Mouse (Mus musculus): ENCODE measurements at regions not wholly inside any gene's neighbourhood (a gene's known extent, or its start where the extent isn't known, plus 50 kb on each side); places are given as distances from the start of the nearest gene placed in this dataset.

DNA sequence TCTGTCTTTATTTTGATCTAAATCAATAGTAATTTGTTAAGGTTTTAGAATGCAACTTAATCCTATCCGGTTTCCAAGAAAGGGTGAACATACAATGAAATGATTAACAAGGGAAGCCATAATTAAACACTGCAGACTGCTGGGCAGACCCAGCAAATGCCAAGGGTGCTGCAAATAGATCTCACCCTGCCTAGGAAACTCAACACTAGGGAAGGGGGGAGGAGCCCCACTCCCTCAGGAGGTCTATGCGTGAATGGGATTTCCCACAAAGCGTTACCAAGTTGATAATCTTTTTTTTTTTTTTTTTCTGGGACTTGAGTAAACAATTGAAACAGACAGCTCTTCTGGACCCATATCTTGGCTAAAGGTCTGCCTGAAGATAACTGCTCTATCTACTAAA, 95.4 kb downstream of the Mbip start:
- ATAC-seq (no peak), DNase-seq (ENCODE audit: low spot score) (no peak)
- no peak for TF ChIP-seq CTCF (IDR thresholded peaks at IDR 0.05; ENCODE audit: low read depth)
- Histone ChIP-seq H3K4me3 (ENCODE audit: low read length) (no peak overlapping the region), H3K4me2 (ENCODE audit: low read depth, low read length) (no peak overlapping the region), H3K9me3 (ENCODE audit: low read length) (no peaks in the 10 kb centered on the region), H3K9ac (replicated peaks; ENCODE audit: low read length) (no peak overlapping the region), H3K27ac (no peak overlapping the region), H3K36me3 (ENCODE audit: insufficient read depth, low read length) (no peaks in the 10 kb centered on the region), H3K4me1 (ENCODE audit: insufficient read depth, low read length) (no peaks in the 10 kb centered on the region), H3K27me3 (ENCODE audit: insufficient read depth, low read length) (no peaks in the 10 kb centered on the region)
- WGBS = 26% methylated on average over 3 of the region's 3 CpGs

DNA sequence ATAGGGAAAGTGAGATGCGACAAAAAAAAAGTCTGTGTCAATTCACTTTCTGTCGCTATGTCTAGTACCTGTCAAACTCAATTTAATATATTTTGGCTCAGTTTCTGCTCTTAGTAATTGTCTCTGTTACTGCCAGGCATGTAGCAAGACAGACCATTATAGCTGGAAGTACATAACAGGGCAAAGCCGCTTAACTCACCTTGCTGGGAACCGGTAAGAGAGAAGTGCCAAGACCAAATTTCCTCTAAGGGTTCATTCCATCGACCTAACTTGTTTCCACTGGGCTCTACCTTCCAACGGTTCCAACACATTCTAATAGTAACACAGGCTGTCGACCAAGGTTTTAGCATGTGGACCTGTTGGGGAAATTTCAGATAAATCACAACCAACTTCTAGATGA, 99.3 kb downstream of the Mbip start:
- ATAC-seq = no peak

DNA sequence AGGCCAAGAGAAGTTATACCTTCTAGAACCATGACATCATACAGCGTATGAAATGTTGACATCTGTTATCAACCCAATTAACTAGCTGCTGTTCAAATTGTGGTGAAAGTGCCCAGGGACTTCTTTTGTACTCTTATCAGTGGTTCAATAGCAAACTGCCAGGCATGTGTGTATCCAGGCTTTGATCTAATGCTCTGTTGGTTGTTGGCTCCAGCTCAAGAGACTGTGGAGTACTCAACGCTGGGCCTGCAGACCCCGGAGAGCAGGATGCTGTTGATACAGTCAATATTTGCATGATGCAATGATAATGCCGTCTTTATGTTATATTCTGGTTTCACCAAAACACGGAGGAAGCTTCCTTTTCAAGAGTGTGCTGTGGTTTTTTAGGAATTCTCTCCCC, 102.9 kb downstream of the Mbip start:
- WGBS = 68% methylated on average over 5 of the region's 5 CpGs
- DNase-seq (ENCODE audit: low spot score) = no peak

More for the DNA sequence above, 99.3 kb downstream of the Mbip start:
- Histone ChIP-seq H3K36me3 (ENCODE audit: insufficient read depth, low read length) (no peaks in the 10 kb centered on the region), H3K4me2 (ENCODE audit: low read depth, low read length) (no peak overlapping the region), H3K9ac (replicated peaks; ENCODE audit: low read length) (no peak overlapping the region), H3K27ac (no peak overlapping the region), H3K9me3 (ENCODE audit: low read length) (no peaks in the 10 kb centered on the region), H3K4me1 (ENCODE audit: insufficient read depth, low read length) (no peaks in the 10 kb centered on the region), H3K4me3 (ENCODE audit: low read length) (no peak overlapping the region), H3K27me3 (ENCODE audit: insufficient read depth, low read length) (no peaks in the 10 kb centered on the region)
- no peak for DNase-seq (ENCODE audit: low spot score)
- TF ChIP-seq CTCF (IDR thresholded peaks at IDR 0.05; ENCODE audit: low read depth) = no peak
- WGBS = 93% methylated on average over 7 of the region's 7 CpGs

DNA sequence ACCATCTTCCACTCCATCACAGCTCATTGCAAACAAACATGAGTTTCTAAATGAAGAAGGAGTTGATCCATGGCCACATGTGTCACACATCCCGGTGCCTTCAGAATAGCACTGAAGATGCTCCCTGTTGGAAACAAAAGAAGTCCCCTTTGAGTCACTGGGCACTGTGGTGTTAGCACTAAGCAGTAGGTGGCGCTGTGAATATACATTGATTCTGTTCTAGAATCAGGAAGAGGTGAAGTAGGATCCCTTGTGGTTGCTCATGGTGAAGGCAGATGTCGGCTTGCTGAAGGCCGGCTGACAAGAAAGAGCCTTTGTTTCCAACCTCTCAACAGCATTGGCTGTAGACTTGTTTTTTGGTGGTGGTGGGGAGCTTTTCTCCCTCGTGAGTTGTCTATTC, 104.0 kb downstream of the Mbip start:
- 22% methylated on average over 5 of the region's 5 CpGs for WGBS
- no peak for ATAC-seq

More for the DNA sequence above, 102.9 kb downstream of the Mbip start:
- Histone ChIP-seq H3K4me3 (ENCODE audit: low read length) (no peak overlapping the region), H3K36me3 (ENCODE audit: insufficient read depth, low read length) (no peaks in the 10 kb centered on the region), H3K27ac (no peak overlapping the region), H3K9ac (replicated peaks; ENCODE audit: low read length) (no peak overlapping the region), H3K4me1 (ENCODE audit: insufficient read depth, low read length) (no peaks in the 10 kb centered on the region), H3K9me3 (ENCODE audit: low read length) (no peaks in the 10 kb centered on the region), H3K4me2 (ENCODE audit: low read depth, low read length) (no peak overlapping the region), H3K27me3 (ENCODE audit: insufficient read depth, low read length) (no peaks in the 10 kb centered on the region)
- no peak for ATAC-seq
- no peak for TF ChIP-seq CTCF (IDR thresholded peaks at IDR 0.05; ENCODE audit: low read depth)

DNA sequence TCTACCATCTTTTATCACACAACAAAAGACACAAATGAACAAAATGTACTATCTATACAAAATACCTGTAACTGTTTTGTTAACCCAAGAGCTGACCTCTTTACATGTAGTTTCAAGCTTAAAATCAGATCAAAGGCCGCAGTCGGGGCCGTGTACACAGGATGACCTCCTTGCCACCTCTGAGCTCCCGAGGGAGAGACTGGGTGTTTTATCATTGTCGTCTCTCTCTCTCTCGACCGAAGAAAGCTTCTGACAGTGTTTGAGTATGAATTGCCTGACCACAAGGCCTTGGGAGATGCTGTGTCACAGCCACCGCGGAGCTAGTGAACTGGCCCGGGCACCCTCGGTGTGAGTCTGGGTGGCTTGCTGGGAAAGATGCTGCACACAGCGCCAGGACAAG, 105.5 kb downstream of the Mbip start:
- Histone ChIP-seq H3K27me3 (ENCODE audit: insufficient read depth, low read length) (no peaks in the 10 kb centered on the region), H3K4me1 (ENCODE audit: insufficient read depth, low read length) (no peaks in the 10 kb centered on the region), H3K36me3 (ENCODE audit: insufficient read depth, low read length) (no peaks in the 10 kb centered on the region), H3K9me3 (ENCODE audit: low read length) (no peaks in the 10 kb centered on the region), H3K4me2 (ENCODE audit: low read depth, low read length) (no peak overlapping the region), H3K4me3 (ENCODE audit: low read length) (no peak overlapping the region), H3K27ac (no peak overlapping the region), H3K9ac (replicated peaks; ENCODE audit: low read length) (no peak overlapping the region)
- ATAC-seq = no peak
- no peak for TF ChIP-seq CTCF (IDR thresholded peaks at IDR 0.05; ENCODE audit: low read depth)
- DNase-seq (ENCODE audit: low spot score) = no peak
- WGBS = 44% methylated on average over 12 of the region's 12 CpGs

More for the DNA sequence above, 104.0 kb downstream of the Mbip start:
- no peaks in the 10 kb centered on the region for H3K9me3 ChIP-seq (ENCODE audit: low read length)
- no peak overlapping the region for H3K4me3 ChIP-seq (ENCODE audit: low read length)
- peak; percentile 50 for DNase-seq (ENCODE audit: low spot score)
- no peaks in the 10 kb centered on the region for H3K27me3 ChIP-seq (ENCODE audit: insufficient read depth, low read length)
- no peak overlapping the region for H3K9ac ChIP-seq (replicated peaks; ENCODE audit: low read length)
- H3K36me3 ChIP-seq (ENCODE audit: insufficient read depth, low read length) = no peaks in the 10 kb centered on the region
- H3K4me1 ChIP-seq (ENCODE audit: insufficient read depth, low read length) = no peaks in the 10 kb centered on the region
- H3K4me2 ChIP-seq (ENCODE audit: low read depth, low read length) = no peak overlapping the region
- peak; percentile 58 for TF ChIP-seq CTCF (IDR thresholded peaks at IDR 0.05; ENCODE audit: low read depth)
- H3K27ac ChIP-seq = no peak overlapping the region

DNA sequence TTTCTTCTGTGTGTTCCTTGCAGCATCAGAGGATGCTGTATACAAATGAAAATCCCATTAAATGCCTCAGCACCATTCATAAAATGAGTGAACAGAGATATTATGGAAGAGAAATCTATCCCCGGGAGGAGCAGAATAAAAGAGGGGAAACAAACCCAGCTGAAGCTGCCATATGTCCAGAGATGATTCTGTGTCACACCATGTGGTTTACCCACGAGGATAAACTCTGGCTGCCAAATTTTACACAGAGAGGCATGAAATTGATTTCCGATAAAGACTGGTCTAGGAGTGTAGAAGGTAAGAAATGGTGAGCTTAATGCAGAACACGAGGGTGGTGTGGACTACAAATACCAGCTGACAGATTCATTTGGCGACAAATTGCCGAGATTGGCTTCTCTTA, 111.1 kb downstream of the Mbip start:
- WGBS = 44% methylated on average over 6 of the region's 6 CpGs

DNA sequence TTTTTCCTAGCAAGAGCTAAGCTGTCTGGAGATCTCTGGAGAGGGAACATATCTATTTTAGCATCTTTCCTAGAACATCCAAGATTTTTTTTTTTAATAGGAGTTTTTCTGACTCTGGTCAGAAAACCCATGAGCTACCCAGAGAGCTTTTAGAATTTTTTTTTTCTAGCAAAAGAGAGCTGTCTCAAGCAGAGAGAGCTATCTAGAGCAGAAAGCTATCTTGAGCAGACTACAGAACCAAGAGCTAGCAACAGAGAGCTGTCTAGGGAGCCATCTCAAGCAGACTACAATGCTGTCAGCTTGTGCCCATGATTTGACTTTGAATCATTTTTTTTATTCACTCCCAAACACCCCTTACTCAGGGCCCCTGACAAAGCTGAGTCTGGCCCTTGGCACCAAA, 112.5 kb downstream of the Mbip start:
- Histone ChIP-seq H3K9me3 (ENCODE audit: low read length) (no peaks in the 10 kb centered on the region), H3K36me3 (ENCODE audit: insufficient read depth, low read length) (no peaks in the 10 kb centered on the region), H3K4me1 (ENCODE audit: insufficient read depth, low read length) (no peaks in the 10 kb centered on the region), H3K27ac (no peak overlapping the region), H3K9ac (replicated peaks; ENCODE audit: low read length) (no peak overlapping the region), H3K27me3 (ENCODE audit: insufficient read depth, low read length) (no peaks in the 10 kb centered on the region), H3K4me2 (ENCODE audit: low read depth, low read length) (no peak overlapping the region), H3K4me3 (ENCODE audit: low read length) (no peak overlapping the region)
- DNase-seq (ENCODE audit: low spot score) (no peak), ATAC-seq (no peak)
- no peak for TF ChIP-seq CTCF (IDR thresholded peaks at IDR 0.05; ENCODE audit: low read depth)

More for the DNA sequence above, 111.1 kb downstream of the Mbip start:
- H3K36me3 ChIP-seq (ENCODE audit: insufficient read depth, low read length) = no peaks in the 10 kb centered on the region
- no peak overlapping the region for H3K4me3 ChIP-seq (ENCODE audit: low read length)
- ATAC-seq = no peak
- no peak for TF ChIP-seq CTCF (IDR thresholded peaks at IDR 0.05; ENCODE audit: low read depth)
- DNase-seq (ENCODE audit: low spot score) = no peak
- no peak overlapping the region for H3K9ac ChIP-seq (replicated peaks; ENCODE audit: low read length)
- H3K27me3 ChIP-seq (ENCODE audit: insufficient read depth, low read length) = no peaks in the 10 kb centered on the region
- H3K9me3 ChIP-seq (ENCODE audit: low read length) = no peaks in the 10 kb centered on the region
- no peak overlapping the region for H3K4me2 ChIP-seq (ENCODE audit: low read depth, low read length)
- H3K27ac ChIP-seq = no peak overlapping the region
- no peaks in the 10 kb centered on the region for H3K4me1 ChIP-seq (ENCODE audit: insufficient read depth, low read length)

Data from hindbrain, postnatal 0 days (tissue).